ENCODE assay signal across 18 mouse cellular contexts in the genomic region with DNA sequence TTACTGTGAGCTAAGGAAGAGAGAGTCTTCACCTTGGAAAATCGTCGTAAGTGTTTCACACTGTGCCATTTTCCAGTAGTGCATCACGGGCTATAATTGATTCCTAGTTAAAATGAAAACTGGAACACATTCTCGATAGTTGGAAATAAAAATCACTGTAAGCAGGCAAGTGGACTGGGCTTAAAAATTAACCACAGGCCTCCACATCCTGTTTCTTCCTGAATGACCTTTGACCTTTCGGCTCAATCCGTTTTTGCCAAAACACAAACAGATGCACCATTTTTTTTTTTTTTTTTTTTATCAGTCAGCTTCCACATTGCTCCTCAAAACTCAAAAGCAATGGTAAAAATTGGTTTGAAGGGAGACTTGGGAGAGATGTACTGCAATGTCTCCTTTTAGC.
"Had no signal": no experiment of that assay in that cellular context is flagged by ENCODE, and none has a peak within 500 bp of the region (broad histone marks: within the 10 kb centered on the region; RNA-seq: fewer than 3 reads in every experiment).

No protein-coding gene starts in this region.

- H3K9ac ChIP-seq: liver, embryonic 13.5 days; lung, embryonic 14.5 days; midbrain, embryonic 12.5 days; midbrain, embryonic 15.5 days; neural tube, embryonic 12.5 days; neural tube, embryonic 15.5 days had no signal

- H3K4me1 ChIP-seq: midbrain, embryonic 12.5 days; neural tube, embryonic 12.5 days; neural tube, embryonic 15.5 days had no signal

- H3K4me3 ChIP-seq: left cerebral cortex, adult 2 months; liver, embryonic 13.5 days; midbrain, embryonic 12.5 days; midbrain, embryonic 15.5 days; neural tube, embryonic 12.5 days; neural tube, embryonic 15.5 days had no signal

- H3K4me2 ChIP-seq: liver, embryonic 13.5 days; lung, embryonic 14.5 days; midbrain, embryonic 12.5 days; midbrain, embryonic 15.5 days; neural tube, embryonic 12.5 days; neural tube, embryonic 15.5 days had no signal

- H3K9me3 ChIP-seq: liver, embryonic 13.5 days; midbrain, embryonic 12.5 days; midbrain, embryonic 15.5 days; neural tube, embryonic 12.5 days; neural tube, embryonic 15.5 days had no signal

- DNase-seq: layer of hippocampus, postnatal 36 days; liver, embryonic 13.5 days; lung, embryonic 14.5 days; right cerebral cortex, adult 18-20 months; right cerebral cortex, postnatal 14 days; right cerebral cortex, postnatal 4 days; thymus, adult 2 months; thymus, postnatal 14 days; thymus, postnatal 4 days had no signal

- H3K27ac ChIP-seq: left cerebral cortex, adult 2 months; liver, embryonic 13.5 days; macrophage; midbrain, embryonic 12.5 days; midbrain, embryonic 15.5 days; neural tube, embryonic 12.5 days; neural tube, embryonic 15.5 days; stomach, postnatal 0 days had no signal

- ATAC-seq: intestine, postnatal 0 days; lung, postnatal 0 days; midbrain, embryonic 15.5 days had no signal

- H3K36me3 ChIP-seq: liver, embryonic 13.5 days; midbrain, embryonic 12.5 days; midbrain, embryonic 15.5 days; neural tube, embryonic 12.5 days; neural tube, embryonic 15.5 days had no signal

- H3K27me3 ChIP-seq: liver, embryonic 13.5 days; midbrain, embryonic 12.5 days; midbrain, embryonic 15.5 days; neural tube, embryonic 12.5 days; neural tube, embryonic 15.5 days had no signal
